Mouse (Mus musculus) kidney, adult 2 months (tissue): ENCODE measurements at regions not wholly inside any gene's neighbourhood (a gene's known extent, or its start where the extent isn't known, plus 50 kb on each side); places are given as distances from the start of the nearest gene placed in this dataset.
"Not testable (repeated sequence)": the region's sequence is repeated elsewhere in the genome, so short reads cannot be mapped to it uniquely, and the experiment has no call there.

Experiments used
- DNase-seq: peaks from one replicate; pipeline ENCODE4 v3.0.0; 2021
- H3K27ac ChIP-seq: fragments of 200-500 bp; 2 replicates; pipeline ENCODE4 v1.5.1; 2012; ENCODE audit warnings: low read depth, low read length, control low read depth, inconsistent platforms; ENCODE audit not compliant: insufficient read depth
- H3K27me3 ChIP-seq: fragments of 200-500 bp; replicated peaks from 2 replicates; pipeline ENCODE4 v1.6.1; 2012; ENCODE audit warnings: mild to moderate bottlenecking, moderate library complexity, low read length, inconsistent platforms; ENCODE audit not compliant: control insufficient read depth, insufficient read depth
- H3K36me3 ChIP-seq: fragments of 200-500 bp; 2 replicates; pipeline ENCODE4 v1.6.1; 2012; ENCODE audit warnings: mild to moderate bottlenecking, moderate library complexity, low read length, inconsistent platforms; ENCODE audit not compliant: control insufficient read depth, insufficient read depth
- H3K4me1 ChIP-seq: fragments of 200-500 bp; 2 replicates; pipeline ENCODE4 v1.6.1; 2011; ENCODE audit warnings: low read length; ENCODE audit not compliant: control insufficient read depth, insufficient read depth
- H3K4me3 ChIP-seq: fragments of 200-500 bp; 2 replicates; pipeline ENCODE4 v1.5.1; 2011; ENCODE audit warnings: mild to moderate bottlenecking, low read depth, low read length, control low read depth; ENCODE audit not compliant: insufficient read depth
- CTCF ChIP-seq: fragments of 200-500 bp; conservative IDR thresholded peaks from 2 replicates; pipeline ENCODE4 v1.5.1; 2011; ENCODE audit warnings: low read depth, mild to moderate bottlenecking, control low read depth, low read length, moderate library complexity, mixed read lengths; ENCODE audit not compliant: insufficient read depth, insufficient read length
- POLR2A ChIP-seq: fragments of 200-500 bp; IDR thresholded peaks from one replicate; pipeline ENCODE4 v1.6.1; 2011; ENCODE audit warnings: low read depth, low read length, control low read depth
- WGBS: fragments of 180-500 bp; shearing (Covaris S2); methylation state at CpG from one replicate; pipeline ENCODE4 v1.1.7; 2018; 5-methylcytosine and 5-hydroxymethylcytosine counted together

DNA sequence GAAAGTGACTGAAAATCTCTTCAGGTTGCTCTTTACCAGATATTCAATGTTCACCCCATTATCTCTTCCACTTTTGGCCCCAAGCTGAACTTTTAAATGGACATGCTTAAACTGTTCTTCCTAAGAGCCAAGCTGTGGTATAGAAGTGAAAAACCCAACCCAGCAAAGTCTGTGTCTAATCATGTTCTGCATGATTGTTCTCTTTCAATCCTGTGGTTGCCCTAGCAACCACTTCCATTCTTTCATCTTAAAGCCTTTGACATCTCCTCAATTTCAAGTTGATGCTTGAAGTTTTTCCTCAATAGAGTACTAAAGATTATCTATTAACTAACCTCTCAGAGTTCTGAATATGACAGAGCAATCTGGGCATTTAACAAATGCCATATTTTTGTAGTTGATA is 75.6 kb upstream of the Trim24 start:
- Histone ChIP-seq H3K27ac (no peak overlapping the region), H3K4me1 (peaks cover 3% of the 10 kb centered on the region; the same call in 1 of the 2 replicates), H3K4me3 (no peak overlapping the region), H3K27me3 (no peaks in the 10 kb centered on the region), H3K36me3 (no peaks in the 10 kb centered on the region)
- TF ChIP-seq CTCF, result no peak
- TF ChIP-seq POLR2A, result no peak
- no peak for DNase-seq

- no peaks in the 10 kb centered on the region for H3K36me3 ChIP-seq
- H3K27ac ChIP-seq, result no peak overlapping the region
- H3K4me3 ChIP-seq, result no peak overlapping the region
- no peaks in the 10 kb centered on the region for H3K4me1 ChIP-seq
- no peak for DNase-seq
- no peaks in the 10 kb centered on the region for H3K27me3 ChIP-seq
- TF ChIP-seq POLR2A, result no peak
- TF ChIP-seq CTCF, result no peak
- WGBS, result 93% methylated on average over 5 of the region's 5 CpGs
These were observed 67.4 kb upstream of the Trim24 start for GRCm38 (mm10) chr6:37803231-37803630.

DNA sequence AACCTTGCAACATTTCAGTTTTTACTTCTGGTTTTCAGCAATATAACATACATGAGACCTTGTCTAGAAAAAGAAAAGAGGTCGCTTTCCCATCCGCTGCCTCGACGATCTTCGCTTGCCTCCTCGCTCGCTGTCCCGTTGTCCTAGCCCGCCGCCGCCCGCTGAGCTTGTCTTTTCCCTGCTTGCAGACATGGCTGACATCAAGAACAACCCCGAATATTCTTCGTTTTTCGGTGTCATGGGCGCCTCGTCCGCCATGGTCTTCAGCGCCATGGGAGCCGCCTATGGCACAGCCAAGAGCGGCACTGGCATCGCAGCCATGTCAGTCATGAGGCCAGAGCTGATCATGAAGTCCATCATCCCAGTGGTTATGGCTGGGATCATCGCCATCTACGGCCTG is 64.7 kb upstream of the Trim24 start:
- not testable (repeated sequence) for H3K36me3 ChIP-seq, DNase-seq, H3K4me3 ChIP-seq, H3K4me1 ChIP-seq, H3K27me3 ChIP-seq, H3K27ac ChIP-seq
- WGBS, result 98% methylated on average over 24 of the region's 24 CpGs

DNA sequence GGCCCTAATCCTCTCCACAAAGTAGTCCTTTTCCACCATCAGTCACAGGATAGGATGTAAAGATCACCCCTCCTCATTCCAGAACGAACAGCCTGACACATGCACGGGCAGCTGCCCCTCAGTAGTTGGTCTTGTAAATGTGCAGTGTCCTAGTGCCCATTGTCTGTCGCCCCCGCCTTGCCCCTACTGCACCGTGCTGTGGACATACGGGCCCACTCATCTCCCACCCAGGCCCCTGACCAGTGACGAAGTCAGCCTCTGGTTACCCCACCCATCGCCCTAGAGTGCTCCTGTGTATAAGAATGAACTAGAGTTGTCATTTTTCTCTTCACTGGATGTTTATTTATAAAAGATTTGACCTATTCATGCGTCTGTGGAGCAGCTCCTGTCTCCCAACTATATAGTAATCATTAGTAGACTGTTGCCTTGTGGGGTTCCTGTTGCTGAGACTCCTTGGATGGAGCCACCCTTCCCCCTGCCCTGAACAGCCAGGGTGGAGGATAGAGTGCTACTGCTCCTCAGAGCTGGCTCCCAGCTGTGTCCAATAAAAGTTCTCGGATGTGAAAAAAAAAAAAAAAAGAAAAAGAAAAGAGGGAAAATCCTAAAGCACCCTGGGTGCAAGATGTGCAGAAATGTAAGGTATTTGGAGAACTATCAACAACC is 64.0 kb upstream of the Trim24 start:
- DNase-seq, H3K4me3 ChIP-seq, H3K27ac ChIP-seq, H3K27me3 ChIP-seq, H3K4me1 ChIP-seq, H3K36me3 ChIP-seq: not testable (repeated sequence)
- 86% methylated on average over 1 of the region's 10 CpGs for WGBS

DNA sequence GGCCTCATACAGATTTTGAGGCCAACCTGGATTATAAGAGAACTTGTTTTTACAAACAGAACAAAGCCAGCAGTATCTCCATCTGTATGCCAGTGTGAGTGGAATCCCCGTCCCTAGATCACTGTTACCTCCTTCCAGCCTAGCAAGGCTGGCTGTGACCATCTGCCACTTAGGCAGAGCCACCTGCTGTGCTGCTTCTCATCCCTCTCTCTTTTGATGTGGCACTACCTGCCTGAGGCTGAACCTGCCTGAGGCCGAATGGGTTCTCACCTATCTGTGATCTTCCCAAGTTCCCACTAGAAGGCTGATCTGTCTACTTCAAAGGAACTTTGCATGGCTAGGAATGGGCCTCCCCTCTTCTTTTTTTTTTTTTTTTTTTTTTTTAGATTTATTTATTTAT is 55.4 kb upstream of the Trim24 start:
- not testable (repeated sequence) for H3K36me3 ChIP-seq, H3K4me3 ChIP-seq, DNase-seq, H3K4me1 ChIP-seq, H3K27ac ChIP-seq, H3K27me3 ChIP-seq
- 88% methylated on average over 2 of the region's 2 CpGs for WGBS
